Mouse (Mus musculus) CH12.LX (cell line): ENCODE results near the gene Neurl1b. TPM values are rescaled to one million over a fixed set of nuclear protein-coding genes. Genes with fewer than 3 reads are reported as not detected.

Experiments used
- DNase-seq: peaks from one replicate; pipeline ENCODE4 v3.0.0-alpha.2; 2013; ENCODE audit errors: extremely low read depth
- H3K27ac ChIP-seq: 2 replicates; pipeline ENCODE4 v1.5.1; 2012; ENCODE audit warnings: low read depth, mild to moderate bottlenecking, control low read depth, moderate library complexity; ENCODE audit not compliant: insufficient read depth
- H3K27me3 ChIP-seq: replicated peaks from 2 replicates; pipeline ENCODE3; 2012; ENCODE audit warnings: inconsistent platforms
- H3K36me3 ChIP-seq, 2 experiments: replicated peaks in 1 of 2; 2 replicates each; pipeline versions ENCODE3 to v1.6.1; 2012; ENCODE audit warnings: inconsistent platforms in 1 of 2, low read length in 1 of 2, mild to moderate bottlenecking in 1 of 2, mixed read lengths in 1 of 2, moderate library complexity in 1 of 2; ENCODE audit not compliant: control insufficient read depth in 1 of 2, insufficient read depth in 1 of 2
- H3K4me1 ChIP-seq, 2 experiments: 2 replicates each; pipeline ENCODE4 v1.6.1; 2012; ENCODE audit warnings: inconsistent platforms in 1 of 2, moderate library complexity in 1 of 2; ENCODE audit not compliant: insufficient read depth in 2 of 2, control insufficient read depth in 1 of 2
- H3K4me2 ChIP-seq: 2 replicates; pipeline ENCODE4 v1.6.1; 2012; ENCODE audit warnings: low read depth, mild to moderate bottlenecking, control low read depth; ENCODE audit not compliant: poor library complexity, insufficient read depth, severe bottlenecking
- H3K4me3 ChIP-seq, 3 experiments: fragments of 150-350 bp in 1 of 3; sonication (generic) in 1 of 3; replicated peaks in 1 of 3; 2 replicates each; pipeline versions ENCODE3 to v1.5.1; 2011 to 2012; ENCODE audit warnings: low read depth in 2 of 3, low read length in 2 of 3, mild to moderate bottlenecking in 2 of 3, moderate library complexity in 2 of 3, control low read depth in 1 of 3, improper control_type of control experiment in 1 of 3, inconsistent platforms in 1 of 3, mixed read lengths in 1 of 3; ENCODE audit not compliant: poor library complexity in 1 of 3
- H3K79me2 ChIP-seq: replicated peaks from 2 replicates; pipeline ENCODE4 v1.6.1; 2012; ENCODE audit warnings: mild to moderate bottlenecking, moderate library complexity; ENCODE audit not compliant: control insufficient read depth, poor library complexity, insufficient read depth, severe bottlenecking; ENCODE audit errors: extremely low read depth
- H3K9ac ChIP-seq: 2 replicates; pipeline ENCODE4 v1.6.1; 2012; ENCODE audit warnings: low read depth, mild to moderate bottlenecking, control low read depth, moderate library complexity; ENCODE audit not compliant: insufficient read depth
- H3K9me3 ChIP-seq: replicated peaks from 2 replicates; pipeline ENCODE3; 2012; ENCODE audit warnings: low read length, inconsistent platforms, mixed read lengths
- CHD1 ChIP-seq: IDR thresholded peaks from 2 replicates; pipeline ENCODE4 v1.6.1; 2012; ENCODE audit warnings: low read depth, low read length, improper control_type of control experiment, inconsistent platforms
- CTCF ChIP-seq, 2 experiments: IDR thresholded peaks in 1 of 2; conservative IDR thresholded peaks in 1 of 2; 2 replicates each; pipeline ENCODE4 v1.5.1; 2011 to 2012; ENCODE audit warnings: low read depth in 2 of 2, low read length in 2 of 2, improper control_type of control experiment in 1 of 2, inconsistent platforms in 1 of 2, mild to moderate bottlenecking in 1 of 2, moderate library complexity in 1 of 2
- E2F4 ChIP-seq: IDR thresholded peaks from 2 replicates; pipeline ENCODE4 v1.6.1; 2011; ENCODE audit warnings: low read depth, low read length, improper control_type of control experiment; ENCODE audit not compliant: insufficient replicate concordance
- ELF1 ChIP-seq: IDR thresholded peaks from 2 replicates; pipeline ENCODE4 v1.6.1; 2014; ENCODE audit warnings: low read depth, mild to moderate bottlenecking, inconsistent platforms, low read length, improper control_type of control experiment
- EP300 ChIP-seq: IDR thresholded peaks from 2 replicates; pipeline ENCODE4 v1.6.1; 2011; ENCODE audit warnings: low read length, improper control_type of control experiment
- IRF4 ChIP-seq: IDR thresholded peaks from 2 replicates; pipeline ENCODE4 v1.6.1; 2014; ENCODE audit warnings: low read depth, mild to moderate bottlenecking, inconsistent platforms, low read length, improper control_type of control experiment
- JUN ChIP-seq: IDR thresholded peaks from 2 replicates; pipeline ENCODE4 v1.6.1; 2011; ENCODE audit warnings: low read depth, mild to moderate bottlenecking, low read length, improper control_type of control experiment, moderate library complexity; ENCODE audit not compliant: insufficient read depth
- KAT2A ChIP-seq: IDR thresholded peaks from 2 replicates; pipeline ENCODE4 v1.6.1; 2012; ENCODE audit warnings: low read length, improper control_type of control experiment, inconsistent platforms; ENCODE audit not compliant: insufficient replicate concordance
- MAFK ChIP-seq: IDR thresholded peaks from 2 replicates; pipeline ENCODE4 v1.6.1; 2011; ENCODE audit warnings: low read length, improper control_type of control experiment; ENCODE audit not compliant: insufficient replicate concordance
- MEF2A ChIP-seq: IDR thresholded peaks from 2 replicates; pipeline ENCODE4 v1.6.1; 2014; ENCODE audit warnings: low read depth, mild to moderate bottlenecking, inconsistent platforms, low read length, improper control_type of control experiment, borderline replicate concordance
- MXI1 ChIP-seq: IDR thresholded peaks from 2 replicates; pipeline ENCODE4 v1.6.1; 2011; ENCODE audit warnings: mild to moderate bottlenecking, low read depth, low read length, improper control_type of control experiment
- MYC ChIP-seq: IDR thresholded peaks from 2 replicates; pipeline ENCODE4 v1.6.1; 2011; ENCODE audit warnings: low read depth, mild to moderate bottlenecking, improper control_type of control experiment, low read length
- POLR2A ChIP-seq: IDR thresholded peaks from 2 replicates; pipeline ENCODE4 v1.6.1; 2011; ENCODE audit warnings: low read depth, mild to moderate bottlenecking, improper control_type of control experiment, low read length
- POLR2AphosphoS2 ChIP-seq: IDR thresholded peaks from 2 replicates; pipeline ENCODE4 v1.6.1; 2011; ENCODE audit warnings: low read depth, low read length, improper control_type of control experiment
- SIN3A ChIP-seq: IDR thresholded peaks from 2 replicates; pipeline ENCODE4 v1.6.1; 2012; ENCODE audit warnings: low read length, improper control_type of control experiment, inconsistent platforms
- TBP ChIP-seq: conservative IDR thresholded peaks from 2 replicates; pipeline ENCODE4 v1.6.1; 2011; ENCODE audit warnings: low read depth, low read length, improper control_type of control experiment
- TCF12 ChIP-seq: IDR thresholded peaks from 2 replicates; pipeline ENCODE4 v1.6.1; 2014; ENCODE audit warnings: low read depth, mild to moderate bottlenecking, inconsistent platforms, low read length, improper control_type of control experiment
- USF1 ChIP-seq: IDR thresholded peaks from 2 replicates; pipeline ENCODE4 v1.6.1; 2014; ENCODE audit warnings: low read depth, mild to moderate bottlenecking, inconsistent platforms, low read length, improper control_type of control experiment
- USF2 ChIP-seq: conservative IDR thresholded peaks from 2 replicates; pipeline ENCODE4 v1.6.1; 2011; ENCODE audit warnings: low read depth, low read length, improper control_type of control experiment
- ZC3H11A ChIP-seq: IDR thresholded peaks from 2 replicates; pipeline ENCODE4 v1.6.1; 2012; ENCODE audit warnings: low read depth, mild to moderate bottlenecking, inconsistent platforms, low read length, improper control_type of control experiment
- ZKSCAN1 ChIP-seq: IDR thresholded peaks from 2 replicates; pipeline ENCODE4 v1.6.1; 2012; ENCODE audit warnings: low read depth, inconsistent platforms, low read length, improper control_type of control experiment, borderline replicate concordance
- ZMIZ1 ChIP-seq: IDR thresholded peaks from 2 replicates; pipeline ENCODE4 v1.6.1; 2012; ENCODE audit warnings: low read depth, mild to moderate bottlenecking, inconsistent platforms, low read length, improper control_type of control experiment
- dilution Hi-C: fragments of 300-500 bp; cut with MboI; formaldehyde crosslinking; loops from 2 replicates; pipeline ENCODE4 v1.14.3; 2020; ENCODE audit warnings: low sequenced_read_pairs; ENCODE audit not compliant: extremely low pct_unique_long_range_greater_than_20kb, extremely low pct_ligation_motif_present
- in situ Hi-C: fragments of 300-500 bp; cut with MboI; formaldehyde crosslinking; loops from 3 replicates; pipeline ENCODE4 v1.14.3; 2019; ENCODE audit warnings: low sequenced_read_pairs, low pct_ligation_motif_present, low pct_unique_long_range_greater_than_20kb, mixed read lengths
- polyA plus RNA-seq: library from polyadenylated mRNA; unstranded; fragments of >175 nt; gene quantifications from 2 replicates; pipeline ENCODE4 v1.2.1, GENCODE M21; 2012; ENCODE audit warnings: low read depth; ENCODE audit not compliant: insufficient read length
- total RNA-seq, 2 experiments: library from RNA; depleted of rRNA; stranded (reverse); fragments of 300-350 nt in 1 of 2; fragments of >200 nt in 1 of 2; gene quantifications; 2 replicates each; pipeline ENCODE4 v1.2.3; 2012 to 2014

Gene Neurl1b
- total and polyA plus RNA-seq, 3 experiments: 0.25 TPM; not detected in 2

DNA sequence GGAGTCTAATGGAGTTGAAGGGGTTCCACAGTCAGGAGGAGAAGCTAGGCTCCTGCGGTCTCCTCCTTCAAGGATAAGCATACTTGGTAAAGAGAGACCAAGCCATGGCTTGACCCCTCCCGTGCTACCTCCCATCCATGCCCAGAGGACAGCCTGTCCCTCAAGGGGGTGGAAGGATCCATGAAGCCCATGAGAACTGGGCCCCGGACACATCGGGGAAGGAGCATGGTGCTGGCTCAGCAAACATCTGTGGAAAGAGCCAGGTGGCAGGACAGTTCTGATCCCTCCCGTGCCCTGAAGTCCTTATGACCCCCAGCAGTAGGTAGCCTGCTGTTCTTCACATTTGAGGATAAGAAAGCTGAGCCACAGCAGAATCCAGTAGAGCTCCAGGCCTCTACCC is 48.8 kb downstream of the Neurl1b start:
- H3K9ac ChIP-seq: no peak overlapping the region
- no peaks in the 10 kb centered on the region for H3K79me2 ChIP-seq
- H3K9me3 ChIP-seq: no peaks in the 10 kb centered on the region
- H3K4me2 ChIP-seq: no peak overlapping the region
- peaks cover 30% of the 10 kb centered on the region for H3K27me3 ChIP-seq
- in situ Hi-C loops: no loop called here
- dilution Hi-C loops: no loop called here
- no peak overlapping the region for H3K4me3 ChIP-seq
- no peaks in the 10 kb centered on the region for H3K36me3 ChIP-seq
- DNase-seq: no peak
- peaks cover 2% of the 10 kb centered on the region in 2 experiments; a peak in 2 of 4 replicates for H3K4me1 ChIP-seq
- no peak overlapping the region for H3K27ac ChIP-seq
- TF ChIP-seq ELF1 (no peak), ZC3H11A (no peak), MYC (no peak), USF2 (no peak), ZKSCAN1 (no peak), ZMIZ1 (no peak)

GRCm38 (mm10) chr17:26463984-26464383 is 49.4 kb downstream of the Neurl1b start:
- Histone ChIP-seq H3K4me1 (peaks cover 2% of the 10 kb centered on the region in 2 experiments; a peak in 2 of 4 replicates), H3K4me3 (no peak overlapping the region), H3K27ac (no peak overlapping the region), H3K27me3 (peaks cover 25% of the 10 kb centered on the region), H3K4me2 (no peak overlapping the region), H3K36me3 (no peaks in the 10 kb centered on the region), H3K9ac (no peak overlapping the region), H3K9me3 (no peaks in the 10 kb centered on the region), H3K79me2 (no peaks in the 10 kb centered on the region)
- in situ Hi-C loops: no loop called here
- dilution Hi-C loops: no loop called here
- DNase-seq: no peak
- TF ChIP-seq ZC3H11A: no peak
- TF ChIP-seq E2F4: no peak
- TF ChIP-seq CHD1: no peak
- no peak for TF ChIP-seq MEF2A
- TF ChIP-seq MAFK: no peak
- TF ChIP-seq SIN3A: no peak
- TF ChIP-seq IRF4: no peak
- TF ChIP-seq EP300: no peak
- no peak for TF ChIP-seq POLR2A
- TF ChIP-seq JUN: no peak
- no peak for TF ChIP-seq TBP
- no peak for TF ChIP-seq POLR2AphosphoS2
- TF ChIP-seq USF1: no peak
- TF ChIP-seq MYC: no peak
- TF ChIP-seq TCF12: no peak
- no peak for TF ChIP-seq CTCF (conservative IDR thresholded peaks at IDR 0.05 in 1 of 2, IDR thresholded peaks at IDR 0.05 in 1 of 2; ENCODE audit: low read depth in 2 of 2, low read length in 2 of 2)
- TF ChIP-seq MXI1: no peak
- no peak for TF ChIP-seq KAT2A
